ENCODE assay signal across 13 mouse cellular contexts in the genomic region with DNA sequence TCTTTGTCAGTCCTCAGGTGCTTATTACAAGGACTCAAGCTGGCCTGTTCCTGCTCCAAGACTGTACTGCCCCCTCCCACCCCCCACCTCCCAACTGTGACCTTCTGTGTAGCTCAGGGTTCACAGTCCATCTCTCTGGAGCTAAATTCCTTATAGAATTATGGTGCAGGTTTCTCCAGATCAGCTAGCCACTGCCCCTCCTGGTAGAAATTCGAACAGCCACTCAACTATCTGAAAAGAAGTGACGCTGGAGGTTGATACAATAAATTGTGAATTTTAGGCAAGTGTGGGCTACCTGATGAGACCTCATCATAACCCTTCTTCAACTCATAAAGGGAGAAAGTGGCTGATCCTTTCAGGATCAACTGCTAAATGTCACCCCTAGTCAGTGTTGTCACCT.
DNase-seq lines count a peak whose midpoint lies in the region; ATAC-seq and TF ChIP-seq lines count a peak whose summit lies in the region.
"Had no signal": no experiment of that assay in that cellular context is flagged by ENCODE, and none has a peak within 500 bp of the region (broad histone marks: within the 10 kb centered on the region; RNA-seq: fewer than 3 reads in every experiment).

No protein-coding gene starts in this region.

- 53% methylated on average over 2 of the region's 2 CpGs for WGBS in forebrain, postnatal 0 days
- WGBS in forebrain, embryonic 14.5 days, result 60% methylated on average over 2 of the region's 2 CpGs
- WGBS in thymus, adult 2 months, result 65% methylated on average over 2 of the region's 2 CpGs

- no peaks in the 10 kb centered on the region for H3K27me3 ChIP-seq in forebrain, postnatal 0 days (ENCODE audit: insufficient read depth, low read length)
- no peaks in the 10 kb centered on the region for H3K27me3 ChIP-seq in forebrain, embryonic 14.5 days (replicated peaks; ENCODE audit: control insufficient read depth, insufficient read depth, low read length)
- no peaks in the 10 kb centered on the region for H3K27me3 ChIP-seq in thymus, adult 2 months (ENCODE audit: control insufficient read depth, insufficient read depth, low read length)
- H3K27me3 ChIP-seq: embryonic facial prominence, embryonic 12.5 days; limb, embryonic 13.5 days; stomach, embryonic 15.5 days had no signal

- H3K27ac ChIP-seq in forebrain, postnatal 0 days (ENCODE audit: low read depth, low read length), result no peak overlapping the region
- no peak overlapping the region for H3K27ac ChIP-seq in forebrain, embryonic 14.5 days (ENCODE audit: low read depth, low read length)
- H3K27ac ChIP-seq in thymus, adult 2 months (ENCODE audit: control insufficient read depth, insufficient read depth, low read length), result no peak overlapping the region
- H3K27ac ChIP-seq: embryonic facial prominence, embryonic 12.5 days; limb, embryonic 13.5 days; stomach, embryonic 15.5 days had no signal

- H3K36me3 ChIP-seq in forebrain, postnatal 0 days (ENCODE audit: insufficient read depth), result no peaks in the 10 kb centered on the region
- no peaks in the 10 kb centered on the region for H3K36me3 ChIP-seq in forebrain, embryonic 14.5 days (ENCODE audit: control insufficient read depth, insufficient read depth, low read length)
- H3K36me3 ChIP-seq in thymus, adult 2 months (ENCODE audit: control insufficient read depth, insufficient read depth, low read length), result no peaks in the 10 kb centered on the region
- H3K36me3 ChIP-seq: embryonic facial prominence, embryonic 12.5 days; limb, embryonic 13.5 days; stomach, embryonic 15.5 days had no signal

- TF ChIP-seq POLR2A in thymus, adult 2 months (IDR thresholded peaks at IDR 0.05; ENCODE audit: control insufficient read depth, extremely low read depth, insufficient read depth, low read length, poor library complexity), result no peak

- H3K4me3 ChIP-seq in forebrain, postnatal 0 days (ENCODE audit: low read depth, low read length), result no peak overlapping the region
- no peak overlapping the region for H3K4me3 ChIP-seq in forebrain, embryonic 14.5 days (ENCODE audit: low read depth, low read length)
- H3K4me3 ChIP-seq in thymus, adult 2 months (ENCODE audit: control insufficient read depth, insufficient read depth, low read length), result no peak overlapping the region
- H3K4me3 ChIP-seq: embryonic facial prominence, embryonic 12.5 days; limb, embryonic 13.5 days; stomach, embryonic 15.5 days had no signal

- no peak overlapping the region for H3K9ac ChIP-seq in forebrain, postnatal 0 days
- no peak overlapping the region for H3K9ac ChIP-seq in forebrain, embryonic 14.5 days (ENCODE audit: low read length)
- H3K9ac ChIP-seq: embryonic facial prominence, embryonic 12.5 days; limb, embryonic 13.5 days; stomach, embryonic 15.5 days had no signal

- ATAC-seq in forebrain, postnatal 0 days, result no peak
- no peak for ATAC-seq in forebrain, embryonic 14.5 days

- H3K9me3 ChIP-seq in forebrain, postnatal 0 days (ENCODE audit: low read length), result no peaks in the 10 kb centered on the region
- no peaks in the 10 kb centered on the region for H3K9me3 ChIP-seq in forebrain, embryonic 14.5 days (replicated peaks; ENCODE audit: control insufficient read depth, low read length)
- H3K9me3 ChIP-seq: embryonic facial prominence, embryonic 12.5 days; limb, embryonic 13.5 days; stomach, embryonic 15.5 days had no signal

- DNase-seq in forebrain, postnatal 0 days, result no peak
- no peak for DNase-seq in forebrain, embryonic 14.5 days (ENCODE audit: low spot score)
- peak; percentile 18 to 31 for DNase-seq in kidney, postnatal 4 days
- no peak for DNase-seq in kidney, adult 18-20 months
- DNase-seq in thymus, postnatal 4 days, result peak; percentile 31
- DNase-seq in thymus, adult 2 months, result no peak
- peak; percentile 29 for DNase-seq in yolk sac, embryonic 10.5 days (ENCODE audit: low spot score)
- DNase-seq in embryo, embryonic 11 days, result no peak
- DNase-seq: heart, postnatal 36 days; midbrain, embryonic 14.5 days had no signal

- H3K4me1 ChIP-seq in forebrain, postnatal 0 days (ENCODE audit: insufficient read depth), result no peaks in the 10 kb centered on the region
- H3K4me1 ChIP-seq in forebrain, embryonic 14.5 days (ENCODE audit: control insufficient read depth, insufficient read depth, low read length), result no peaks in the 10 kb centered on the region
- no peaks in the 10 kb centered on the region for H3K4me1 ChIP-seq in thymus, adult 2 months (replicated peaks; ENCODE audit: control insufficient read depth, insufficient read depth, low read length)
- H3K4me1 ChIP-seq: embryonic facial prominence, embryonic 12.5 days; limb, embryonic 13.5 days; stomach, embryonic 15.5 days had no signal

- no peak overlapping the region for H3K4me2 ChIP-seq in forebrain, postnatal 0 days (ENCODE audit: low read depth)
- no peak overlapping the region for H3K4me2 ChIP-seq in forebrain, embryonic 14.5 days (ENCODE audit: low read length)
- H3K4me2 ChIP-seq: embryonic facial prominence, embryonic 12.5 days; limb, embryonic 13.5 days; stomach, embryonic 15.5 days had no signal

- TF ChIP-seq CTCF in forebrain, postnatal 0 days (IDR thresholded peaks at IDR 0.05; ENCODE audit: low read depth), result peak; percentile 47
- TF ChIP-seq CTCF in thymus, adult 2 months (IDR thresholded peaks at IDR 0.05; ENCODE audit: borderline replicate concordance, control insufficient read depth, extremely low read depth, insufficient read depth, low read length, poor library complexity), result no peak

Comparison
In these comparisons a context has a peak if more than half of its experiments do, and no peak if none do; other contexts are left out.
1. DNase-seq: peak in kidney, postnatal 4 days (2 of 2), thymus, postnatal 4 days (single experiment) and yolk sac, embryonic 10.5 days (single experiment); none in forebrain, postnatal 0 days (single experiment), forebrain, embryonic 14.5 days (single experiment), kidney, adult 18-20 months (single experiment), thymus, adult 2 months (single experiment) and embryo, embryonic 11 days (single experiment).